Mouse (Mus musculus) midbrain, embryonic 10.5 days (tissue): ENCODE data around the gene Mogs. TPM values are rescaled to one million over a fixed set of nuclear protein-coding genes. Genes with fewer than 3 reads are reported as not detected.

Experiments
- DNase-seq: peaks from one replicate; pipeline ENCODE4 v3.0.0-alpha.2; 2017; ENCODE audit warnings: low spot score
- H3K27ac ChIP-seq: fragments of 300-500 bp; sonication (generic); replicated peaks from 2 replicates; pipeline ENCODE4 v1.5.1; 2016; ENCODE audit warnings: mild to moderate bottlenecking
- H3K27me3 ChIP-seq: fragments of 300-500 bp; sonication (generic); 2 replicates; pipeline ENCODE4 v1.6.1; 2016; ENCODE audit warnings: low read depth, mild to moderate bottlenecking; ENCODE audit not compliant: poor library complexity, severe bottlenecking
- H3K36me3 ChIP-seq: fragments of 300-500 bp; sonication (generic); 2 replicates; pipeline ENCODE4 v1.6.1; 2016; ENCODE audit warnings: mild to moderate bottlenecking, moderate library complexity
- H3K4me1 ChIP-seq: fragments of 300-500 bp; sonication (generic); 2 replicates; pipeline ENCODE4 v1.6.1; 2016
- H3K4me3 ChIP-seq: fragments of 300-500 bp; sonication (generic); 2 replicates; pipeline ENCODE4 v1.5.1; 2016; ENCODE audit warnings: mild to moderate bottlenecking, moderate library complexity
- H3K9me3 ChIP-seq: fragments of 300-500 bp; sonication (generic); replicated peaks from 2 replicates; pipeline ENCODE4 v1.6.1; 2016; ENCODE audit warnings: mild to moderate bottlenecking
- WGBS: fragments of 180-500 bp; shearing (Covaris S2); methylation state at CpG from one replicate; pipeline ENCODE4 v1.1.7; 2016; 5-methylcytosine and 5-hydroxymethylcytosine counted together
- polyA plus RNA-seq: library from polyadenylated mRNA; unstranded; fragments of >200 nt; fragmentation: Nextera tagmentation; extraction: Ambion mirVana; gene quantifications from 2 replicates; pipeline ENCODE4 v1.2.1, GENCODE M21; 2016

Gene Mogs
- polyA plus RNA-seq, 1 experiment from 2014 or later, result 33.7 TPM

- under 1% methylated on average over 46 of the region's 46 CpGs for WGBS
- Histone ChIP-seq H3K9me3 (no peaks in the 10 kb centered on the region), H3K4me1 (peaks cover 28% of the 10 kb centered on the region), H3K36me3 (peaks cover 27% of the 10 kb centered on the region), H3K27me3 (peaks cover 75% of the 10 kb centered on the region), H3K27ac (peak overlapping the region; percentile 97), H3K4me3 (peak overlapping the region; percentile 84)
- peak; percentile 99 for DNase-seq
Observed at GRCm38 (mm10) chr6:83078324-83078858, 36.9 kb upstream of the Mogs start.

DNA sequence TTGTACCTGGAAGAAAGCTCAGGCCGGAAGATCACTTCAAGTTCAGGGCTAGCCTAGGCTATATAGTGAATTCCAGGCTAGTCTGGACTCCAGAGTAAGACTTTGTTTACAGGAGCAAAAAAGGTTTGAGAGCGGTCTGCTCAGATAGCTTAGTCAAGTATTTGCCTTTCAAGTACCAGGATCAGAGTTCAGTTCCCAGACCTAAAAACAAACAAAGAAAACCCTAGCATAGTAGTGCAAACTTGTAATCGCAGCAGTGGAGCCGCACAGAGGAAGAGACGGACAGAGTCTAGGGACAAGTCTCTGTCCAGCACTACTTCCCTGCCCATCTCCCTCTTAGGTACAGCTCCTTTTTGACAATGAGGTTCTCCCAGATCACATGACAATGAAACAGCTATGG is 35.1 kb upstream of the Mogs start:
- DNase-seq, result no peak
- peaks cover 75% of the 10 kb centered on the region for H3K27me3 ChIP-seq

GRCm38 (mm10) chr6:83083497-83083896 is 31.8 kb upstream of the Mogs start:
- Histone ChIP-seq H3K4me1 (peaks cover 53% of the 10 kb centered on the region), H3K4me3 (no peak overlapping the region), H3K27me3 (peaks cover 82% of the 10 kb centered on the region), H3K36me3 (peaks cover 27% of the 10 kb centered on the region), H3K9me3 (no peaks in the 10 kb centered on the region), H3K27ac (no peak overlapping the region; the same call in 1 of the 2 replicates)
- DNase-seq, result no peak
- 5% methylated on average over 5 of the region's 5 CpGs for WGBS

More for the DNA sequence above, 35.1 kb upstream of the Mogs start:
- H3K36me3 ChIP-seq, result peaks cover 27% of the 10 kb centered on the region
- H3K4me3 ChIP-seq, result no peak overlapping the region
- no peaks in the 10 kb centered on the region for H3K9me3 ChIP-seq
- WGBS, result 93% methylated on average over 5 of the region's 5 CpGs
- H3K27ac ChIP-seq, result no peak overlapping the region
- H3K4me1 ChIP-seq, result peaks cover 41% of the 10 kb centered on the region

GRCm38 (mm10) chr6:83084477-83084876 is 30.8 kb upstream of the Mogs start:
- Histone ChIP-seq H3K36me3 (peaks cover 27% of the 10 kb centered on the region), H3K9me3 (no peaks in the 10 kb centered on the region), H3K27me3 (peaks cover 92% of the 10 kb centered on the region), H3K4me1 (peaks cover 44% of the 10 kb centered on the region), H3K4me3 (no peak overlapping the region), H3K27ac (no peak overlapping the region)
- WGBS, result 5% methylated on average over 6 of the region's 6 CpGs
- DNase-seq, result no peak

DNA sequence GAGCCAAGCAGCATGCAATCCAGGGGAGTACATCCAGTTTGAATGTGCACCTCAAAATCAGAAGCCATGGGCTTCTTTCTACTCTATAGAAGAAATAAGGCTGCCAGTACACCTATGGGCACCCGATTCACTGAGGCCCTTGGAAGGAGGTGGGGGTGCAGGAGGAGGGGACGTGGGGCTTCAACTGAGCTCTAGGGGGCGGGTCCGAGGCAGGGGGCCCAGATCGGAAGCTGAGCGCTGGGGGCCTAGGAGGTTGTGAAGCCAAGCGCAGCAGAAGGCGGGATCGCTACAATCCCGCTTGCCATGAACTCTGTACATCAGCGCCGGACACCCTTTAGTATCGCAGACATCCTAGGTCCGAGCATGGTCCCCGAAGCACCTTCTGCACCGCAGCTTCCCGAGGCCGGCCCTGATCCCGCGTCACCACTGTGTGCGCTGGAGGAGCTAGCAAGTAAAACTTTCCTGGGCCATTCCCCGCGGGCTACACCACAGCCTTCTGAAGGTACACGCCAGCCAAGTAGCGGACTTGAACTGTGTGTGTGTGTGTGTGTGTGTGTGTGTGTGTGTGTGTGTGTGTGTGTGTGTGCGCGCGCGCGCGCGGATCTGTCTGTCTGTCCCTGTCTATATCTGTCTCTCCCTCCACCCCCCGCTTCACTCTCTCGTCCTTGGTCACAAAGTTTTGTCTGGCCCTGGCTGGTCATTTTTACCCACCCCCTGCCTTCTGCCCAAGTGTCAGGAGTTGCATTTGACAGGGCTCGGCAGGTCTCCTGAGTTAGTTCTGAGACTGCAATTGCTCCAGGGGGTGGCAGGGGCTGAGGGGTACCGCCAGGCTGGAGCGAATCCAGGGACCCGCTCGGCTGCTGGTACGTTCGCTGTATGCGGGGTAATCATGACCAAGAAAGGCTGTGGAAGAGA is 28.9 kb upstream of the Mogs start, which contains the start of gene Lbx2:
TSS of gene Lbx2 (plus strand) at position 247 of the 915 bp plus-strand sequence.
- peaks cover 10% of the 10 kb centered on the region for H3K36me3 ChIP-seq
- no peaks in the 10 kb centered on the region for H3K9me3 ChIP-seq
- peaks cover 97% of the 10 kb centered on the region for H3K27me3 ChIP-seq
- 2% methylated on average over 42 of the region's 42 CpGs for WGBS
- peak within 1 kb of the TSS; percentile 40 for H3K4me3 ChIP-seq
- H3K27ac ChIP-seq, result no peak within 1 kb of the TSS
- H3K4me1 ChIP-seq, result peaks cover 40% of the 10 kb centered on the region
- no peak for DNase-seq

GRCm38 (mm10) chr6:83087205-83087925 is 27.9 kb upstream of the Mogs start:
- Histone ChIP-seq H3K4me3 (peak overlapping the region; percentile 40), H3K4me1 (peaks cover 40% of the 10 kb centered on the region), H3K9me3 (no peaks in the 10 kb centered on the region), H3K36me3 (peaks cover 2% of the 10 kb centered on the region; the same call in 1 of the 2 replicates), H3K27ac (no peak overlapping the region), H3K27me3 (peaks cover 94% of the 10 kb centered on the region)
- WGBS, result under 1% methylated on average over 47 of the region's 47 CpGs
- DNase-seq, result peak; percentile 58

- WGBS, result 3% methylated on average over 9 of the region's 9 CpGs
- peaks cover 38% of the 10 kb centered on the region for H3K4me1 ChIP-seq
- H3K27ac ChIP-seq, result no peak overlapping the region
- DNase-seq, result peak; percentile 34
- H3K27me3 ChIP-seq, result peaks cover 91% of the 10 kb centered on the region
- peak overlapping the region; percentile 40 for H3K4me3 ChIP-seq
- no peaks in the 10 kb centered on the region for H3K36me3 ChIP-seq
- H3K9me3 ChIP-seq, result no peaks in the 10 kb centered on the region
Observed at GRCm38 (mm10) chr6:83087926-83088260, 27.4 kb upstream of the Mogs start.

DNA sequence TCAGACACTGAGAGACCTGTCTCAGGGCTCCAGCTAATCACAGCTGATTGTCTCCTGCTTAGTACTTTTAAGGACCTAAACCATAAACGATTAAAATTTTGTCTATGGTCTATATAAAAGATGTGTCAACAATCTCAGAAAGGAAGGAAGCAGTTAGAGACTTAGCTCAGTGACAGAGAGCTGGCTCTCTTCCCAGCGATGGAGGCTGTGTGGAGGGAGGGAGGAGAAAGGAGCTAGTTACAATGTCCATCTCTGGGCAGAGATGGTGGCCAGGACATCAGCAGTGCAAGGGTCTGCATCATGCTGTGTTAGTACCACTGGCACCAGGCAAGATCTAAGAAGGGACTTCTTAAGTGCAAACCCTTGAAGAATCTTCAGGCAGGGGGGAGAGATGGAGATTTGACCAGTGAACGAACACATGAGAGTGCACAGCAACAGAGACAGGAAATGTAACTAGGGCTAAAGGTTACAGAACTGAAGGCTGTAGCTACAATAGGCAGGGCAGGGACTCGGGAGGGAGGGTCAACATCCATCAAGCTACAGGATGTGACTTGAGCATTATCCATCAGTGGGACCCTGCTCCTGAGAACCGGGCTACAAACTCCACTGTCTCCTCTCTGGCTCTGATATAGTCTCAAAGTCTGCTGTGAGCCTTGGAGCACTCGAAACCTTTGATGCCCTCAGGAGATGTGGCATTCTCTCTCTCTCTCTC is 22.7 kb upstream of the Mogs start:
- WGBS, result 55% methylated on average over 6 of the region's 6 CpGs
- H3K4me1 ChIP-seq, result peaks cover 8% of the 10 kb centered on the region
- no peak overlapping the region for H3K4me3 ChIP-seq
- no peak overlapping the region for H3K27ac ChIP-seq
- H3K36me3 ChIP-seq, result no peaks in the 10 kb centered on the region
- peaks cover 56% of the 10 kb centered on the region for H3K27me3 ChIP-seq
- H3K9me3 ChIP-seq, result no peaks in the 10 kb centered on the region
- no peak for DNase-seq

GRCm38 (mm10) chr6:83095968-83096367 is 19.3 kb upstream of the Mogs start:
- peaks cover 36% of the 10 kb centered on the region for H3K27me3 ChIP-seq
- H3K4me1 ChIP-seq, result peaks cover 7% of the 10 kb centered on the region; the same call in 1 of the 2 replicates
- no peaks in the 10 kb centered on the region for H3K9me3 ChIP-seq
- WGBS, result 39% methylated on average over 6 of the region's 6 CpGs
- no peak overlapping the region for H3K27ac ChIP-seq
- H3K4me3 ChIP-seq, result no peak overlapping the region
- no peaks in the 10 kb centered on the region for H3K36me3 ChIP-seq
- DNase-seq, result no peak

- H3K36me3 ChIP-seq, result no peaks in the 10 kb centered on the region
- no peak for DNase-seq
- H3K9me3 ChIP-seq, result no peaks in the 10 kb centered on the region
- peaks cover 29% of the 10 kb centered on the region for H3K4me1 ChIP-seq
- H3K27ac ChIP-seq, result no peak overlapping the region
- peaks cover 31% of the 10 kb centered on the region for H3K27me3 ChIP-seq
- no peak overlapping the region for H3K4me3 ChIP-seq
- 83% methylated on average over 2 of the region's 2 CpGs for WGBS
Observed at GRCm38 (mm10) chr6:83098411-83098810, 16.9 kb upstream of the Mogs start.

- Histone ChIP-seq H3K27ac (peak within 1 kb of the TSS; percentile 85), H3K4me1 (peaks cover 29% of the 10 kb centered on the region), H3K27me3 (peaks cover 26% of the 10 kb centered on the region), H3K4me3 (peak within 1 kb of the TSS; percentile 68), H3K9me3 (no peaks in the 10 kb centered on the region), H3K36me3 (peaks cover 9% of the 10 kb centered on the region)
- peak; percentile 83 for DNase-seq
- WGBS, result 0% methylated on average over 25 of the region's 25 CpGs
Observed at GRCm38 (mm10) chr6:83101316-83101687, 14.0 kb upstream of the Mogs start, which contains the start of the genes Ccdc142 and Gm42688. TSS of gene Ccdc142 (plus strand) at chr6:83101601. TSS of gene Gm42688 (plus strand) at chr6:83101617.
